Mouse (Mus musculus): ENCODE measurements at regions not wholly inside any gene's neighbourhood (a gene's known extent, or its start where the extent isn't known, plus 50 kb on each side); places are given as distances from the start of the nearest gene placed in this dataset.

DNA sequence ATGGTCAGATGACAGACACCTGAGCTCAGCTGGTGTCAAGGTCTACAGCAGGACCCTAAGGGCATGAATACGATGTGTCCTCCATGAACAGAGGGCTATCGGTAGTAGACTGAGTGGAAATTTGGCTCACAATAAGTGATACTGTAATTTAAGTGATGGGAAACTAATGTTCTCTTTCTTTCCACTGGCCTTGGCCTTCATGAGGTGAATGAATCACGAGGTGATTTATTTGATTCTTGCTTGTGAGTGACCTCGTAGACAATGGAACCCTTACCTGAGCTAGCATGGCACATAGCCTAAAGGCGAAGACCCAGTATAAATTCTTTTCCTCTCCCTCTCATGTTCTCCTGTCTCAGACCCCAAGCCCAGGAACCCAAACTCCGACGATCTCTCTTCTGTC, 54.1 kb upstream of the Gm5148 start:
- Histone ChIP-seq H3K27me3 (ENCODE audit: control insufficient read depth in 1 of 2, insufficient read depth in 2 of 2, low read length in 2 of 2) (no peaks in the 10 kb centered on the region; a peak in 3 of 4 replicates), H3K4me1 (ENCODE audit: control insufficient read depth in 1 of 2, insufficient read depth in 2 of 2, low read length in 2 of 2) (no peaks in the 10 kb centered on the region), H3K9ac (ENCODE audit: control insufficient read depth, low read depth, low read length, poor library complexity, severe bottlenecking) (no peak overlapping the region), H3K9me3 (replicated peaks; ENCODE audit: insufficient read depth, low read length) (no peaks in the 10 kb centered on the region), H3K79me2 (ENCODE audit: control insufficient read depth, insufficient read depth, low read length, poor library complexity) (no peaks in the 10 kb centered on the region), H3K36me3 (ENCODE audit: control insufficient read depth in 1 of 2, insufficient read depth in 2 of 2, low read length in 2 of 2) (no peaks in the 10 kb centered on the region), H3K27ac (ENCODE audit: control insufficient read depth, low read depth, low read length) (no peak overlapping the region), H3K4me3 (ENCODE audit: control insufficient read depth in 1 of 2, insufficient read depth in 1 of 2, low read depth in 2 of 2, low read length in 2 of 2) (no peak overlapping the region)
- TF ChIP-seq CHD2 (IDR thresholded peaks at IDR 0.05; ENCODE audit: low read length): no peak
- TF ChIP-seq MEF2A (IDR thresholded peaks at IDR 0.05; ENCODE audit: extremely low read depth, insufficient replicate concordance, low read depth, low read length, poor library complexity, severe bottlenecking): no peak
- no peak for TF ChIP-seq JUND (IDR thresholded peaks at IDR 0.05; ENCODE audit: low read depth, low read length)
- no peak for TF ChIP-seq MYB (IDR thresholded peaks at IDR 0.05; ENCODE audit: low read depth, low read length)
- no peak for TF ChIP-seq GATA1 (IDR thresholded peaks at IDR 0.05; ENCODE audit: low read depth, low read length)
- no peak for TF ChIP-seq TAL1 (IDR thresholded peaks at IDR 0.05; ENCODE audit: low read length)
- TF ChIP-seq ZC3H11A (IDR thresholded peaks at IDR 0.05; ENCODE audit: low read depth, low read length): no peak
- TF ChIP-seq USF1 (IDR thresholded peaks at IDR 0.05; ENCODE audit: low read depth, low read length): no peak
- no peak for TF ChIP-seq SMC3 (IDR thresholded peaks at IDR 0.05; ENCODE audit: low read depth, low read length)
- TF ChIP-seq BHLHE40 (IDR thresholded peaks at IDR 0.05; ENCODE audit: borderline replicate concordance, low read depth, low read length): no peak
- no peak for TF ChIP-seq EP300 (IDR thresholded peaks at IDR 0.05; ENCODE audit: low read depth in 1 of 2, low read length in 2 of 2)
- TF ChIP-seq SIN3A (IDR thresholded peaks at IDR 0.05; ENCODE audit: low read length): no peak
- TF ChIP-seq MAFK (IDR thresholded peaks at IDR 0.05; ENCODE audit: borderline replicate concordance, low read depth, low read length): no peak
- TF ChIP-seq KAT2A (conservative IDR thresholded peaks at IDR 0.05; ENCODE audit: low read depth, low read length): no peak
- TF ChIP-seq GABPA (IDR thresholded peaks at IDR 0.05; ENCODE audit: low read depth, low read length): no peak
- DNase-seq (ENCODE audit: low read depth, low spot score): no peak

DNA sequence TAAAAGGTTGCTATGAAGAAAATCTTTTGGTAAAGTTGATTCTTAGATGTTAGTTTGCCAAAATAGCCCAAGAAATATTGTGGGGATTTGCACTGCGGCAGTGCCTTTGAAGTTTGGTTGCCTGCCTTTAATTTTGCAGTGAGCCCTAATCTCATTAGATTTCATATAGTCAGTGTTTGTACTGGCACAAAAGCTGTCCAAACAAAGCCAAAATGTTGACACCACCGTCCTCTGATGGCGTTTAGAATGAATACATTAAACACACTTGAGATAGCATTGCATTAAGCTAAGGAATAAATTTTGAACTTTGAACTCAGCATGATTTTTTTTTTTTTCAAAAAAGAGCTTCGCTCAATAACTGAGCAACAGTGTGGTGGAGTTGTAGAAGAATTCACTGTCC, 51.9 kb upstream of the Gm5148 start:
- H3K9me3 ChIP-seq (replicated peaks; ENCODE audit: insufficient read depth, low read length): no peaks in the 10 kb centered on the region
- H3K27ac ChIP-seq (ENCODE audit: control insufficient read depth, low read depth, low read length): no peak overlapping the region
- H3K27me3 ChIP-seq (ENCODE audit: control insufficient read depth in 1 of 2, insufficient read depth in 2 of 2, low read length in 2 of 2): no peaks in the 10 kb centered on the region; a peak in 2 of 4 replicates
- peaks cover 0 to 2% of the 10 kb centered on the region in 2 experiments; a peak in 1 of 4 replicates for H3K4me1 ChIP-seq (ENCODE audit: control insufficient read depth in 1 of 2, insufficient read depth in 2 of 2, low read length in 2 of 2)
- TF ChIP-seq TBP (IDR thresholded peaks at IDR 0.05; ENCODE audit: low read depth, low read length): no peak
- no peaks in the 10 kb centered on the region for H3K79me2 ChIP-seq (ENCODE audit: control insufficient read depth, insufficient read depth, low read length, poor library complexity)
- no peak overlapping the region for H3K4me3 ChIP-seq (ENCODE audit: control insufficient read depth in 1 of 2, insufficient read depth in 1 of 2, low read depth in 2 of 2, low read length in 2 of 2)
- H3K9ac ChIP-seq (ENCODE audit: control insufficient read depth, low read depth, low read length, poor library complexity, severe bottlenecking): no peak overlapping the region
- peaks cover 0 to under 1% of the 10 kb centered on the region in 2 experiments; a peak in 1 of 4 replicates for H3K36me3 ChIP-seq (ENCODE audit: control insufficient read depth in 1 of 2, insufficient read depth in 2 of 2, low read length in 2 of 2)
- no peak for DNase-seq (ENCODE audit: low read depth, low spot score)
